Mouse (Mus musculus): Measurements from ENCODE around the gene Plekha7.
"Not testable (repeated sequence)": the region's sequence is repeated elsewhere in the genome, so short reads cannot be mapped to it uniquely, and the experiment has no call there.

Gene Plekha7

GRCm38 (mm10) chr7:116129374-116129773 is 178.8 kb downstream of the Plekha7 start:
- DNase-seq (ENCODE audit: low spot score) = no peak

- DNase-seq (ENCODE audit: low spot score) = no peak
Measured at GRCm38 (mm10) chr7:116128286-116128685, 179.9 kb downstream of the Plekha7 start.

GRCm38 (mm10) chr7:116127052-116127451 is 181.1 kb downstream of the Plekha7 start:
- no peak for DNase-seq (ENCODE audit: low spot score)

GRCm38 (mm10) chr7:116125671-116126070 is 182.5 kb downstream of the Plekha7 start:
- DNase-seq (ENCODE audit: low spot score) = no peak

GRCm38 (mm10) chr7:116124057-116124456 is 184.1 kb downstream of the Plekha7 start:
- no peak for DNase-seq (ENCODE audit: low spot score)

GRCm38 (mm10) chr7:116123597-116123985 is 184.6 kb downstream of the Plekha7 start:
- DNase-seq (ENCODE audit: low spot score) = no peak

GRCm38 (mm10) chr7:116122981-116123596 is 185.1 kb downstream of the Plekha7 start:
- DNase-seq (ENCODE audit: low spot score) = no peak

- no peak for DNase-seq (ENCODE audit: low spot score)
Measured at GRCm38 (mm10) chr7:116121202-116121601, 187.0 kb downstream of the Plekha7 start.

GRCm38 (mm10) chr7:116120737-116121136 is 187.4 kb downstream of the Plekha7 start:
- no peak for DNase-seq (ENCODE audit: low spot score)

GRCm38 (mm10) chr7:116119306-116119857 is 188.8 kb downstream of the Plekha7 start:
- DNase-seq (ENCODE audit: low spot score) = no peak

- DNase-seq (ENCODE audit: low spot score) = no peak
Measured at GRCm38 (mm10) chr7:116115991-116116390, 192.2 kb downstream of the Plekha7 start.

GRCm38 (mm10) chr7:116115216-116115930 is 192.8 kb downstream of the Plekha7 start:
- DNase-seq (ENCODE audit: low spot score) = no peak

- no peak for DNase-seq (ENCODE audit: low spot score)
Measured at GRCm38 (mm10) chr7:116111546-116111945, 196.6 kb downstream of the Plekha7 start.

GRCm38 (mm10) chr7:116110661-116111060 is 197.5 kb downstream of the Plekha7 start:
- DNase-seq (ENCODE audit: low spot score) = no peak

- no peak for DNase-seq (ENCODE audit: low spot score)
Measured at GRCm38 (mm10) chr7:116103091-116103490, 205.1 kb downstream of the Plekha7 start.

- no peak for DNase-seq (ENCODE audit: low spot score)
Measured at GRCm38 (mm10) chr7:116099952-116100528, 208.1 kb downstream of the Plekha7 start.

- no peak for DNase-seq (ENCODE audit: low spot score)
Measured at GRCm38 (mm10) chr7:116093466-116093850, 214.7 kb downstream of the Plekha7 start.

- DNase-seq (ENCODE audit: low spot score) = peak; percentile 96
Measured at GRCm38 (mm10) chr7:116092710-116093465, 215.3 kb downstream of the Plekha7 start.

- not testable (repeated sequence) for DNase-seq (ENCODE audit: low spot score)
Measured at GRCm38 (mm10) chr7:116084366-116084765, 223.8 kb downstream of the Plekha7 start, which contains the start of gene Gm4353. Gm4353 (minus strand) TSS chr7:116084635.

All from T-cell, adult 2 months (primary cell).